ENCODE assay signal across 32 mouse cellular contexts in genomic region chr8:119622555-119622954, GRCm38 (mm10). TPM values are rescaled to one million over a fixed set of nuclear protein-coding genes. Genes with fewer than 3 reads are reported as not detected.
A peak's percentile ranks its signal among the peaks of the same experiment; 100 is the strongest.
DNase-seq lines count a peak whose midpoint lies in the region; ATAC-seq and TF ChIP-seq lines count a peak whose summit lies in the region.
"Had no signal": no experiment of that assay in that cellular context is flagged by ENCODE, and none has a peak within 500 bp of the region (broad histone marks: within the 10 kb centered on the region; RNA-seq: fewer than 3 reads in every experiment).

No protein-coding gene starts in this region.

- peaks cover 42% of the 10 kb centered on the region for H3K4me1 ChIP-seq in embryonic facial prominence, embryonic 10.5 days
- H3K4me1 ChIP-seq in neural tube, embryonic 15.5 days: no peaks in the 10 kb centered on the region
- H3K4me1 ChIP-seq: forebrain, embryonic 13.5 days; forebrain, embryonic 15.5 days had no signal

- ATAC-seq in granulocyte monocyte progenitor cell, adult 5-6 weeks (replicated peaks; ENCODE audit: poor library complexity, severe bottlenecking): peak; percentile 66
- ATAC-seq in erythroid progenitor cell, adult 5-6 weeks (replicated peaks; ENCODE audit: low FRiP score, poor library complexity, severe bottlenecking): no peak
- no peak for ATAC-seq in neural tube, embryonic 15.5 days (ENCODE audit: low FRiP score)
- ATAC-seq: activated CD4-positive, CD25-positive, alpha-beta regulatory T cell, adult 4 months; CD4-positive, CD25-positive, alpha-beta regulatory T cell, adult 4 months; forebrain, embryonic 13.5 days; forebrain, embryonic 15.5 days; forebrain, postnatal 0 days; Patski had no signal

- intact Hi-C loops in gastrocnemius, adult 2 months (cut with DNase I): no loop called here

- no peak for DNase-seq in gastrocnemius, adult 2 months
- no peak for DNase-seq in gastrocnemius, postnatal 25 days
- DNase-seq in R1 (ENCODE audit: low read depth, low spot score): peak; percentile 76
- DNase-seq in embryonic facial prominence, embryonic 10.5 days (ENCODE audit: low spot score): peak; percentile 41
- DNase-seq in cerebellum, postnatal 25 days: no peak
- DNase-seq: adrenal gland, adult 8-10 months; adrenal gland, postnatal 14 days; adrenal gland, postnatal 36 days; B cell, adult 2 months; cerebellum, adult 11-12 months; cerebellum, adult 2 months; cerebellum, adult 9-10 months; cerebellum, postnatal 10 days; cerebellum, postnatal 36 days; embryo, embryonic 11 days; forebrain, postnatal 0 days had no signal

- H3K4me3 ChIP-seq in gastrocnemius, adult 2 months: no peak overlapping the region
- no peak overlapping the region for H3K4me3 ChIP-seq in embryonic facial prominence, embryonic 10.5 days
- no peak overlapping the region for H3K4me3 ChIP-seq in neural tube, embryonic 15.5 days (replicated peaks)
- H3K4me3 ChIP-seq: embryonic facial prominence, embryonic 13.5 days; embryonic facial prominence, embryonic 15.5 days; erythroblast, embryonic 14.5 days; forebrain, embryonic 13.5 days; forebrain, embryonic 15.5 days had no signal

- no peaks in the 10 kb centered on the region for H3K36me3 ChIP-seq in embryonic facial prominence, embryonic 10.5 days (replicated peaks)
- no peaks in the 10 kb centered on the region for H3K36me3 ChIP-seq in neural tube, embryonic 15.5 days
- H3K36me3 ChIP-seq: embryonic facial prominence, embryonic 13.5 days; embryonic facial prominence, embryonic 15.5 days; forebrain, embryonic 15.5 days; G1E had no signal

- no peak overlapping the region for H3K9ac ChIP-seq in neural tube, embryonic 15.5 days (replicated peaks)
- H3K9ac ChIP-seq: embryonic facial prominence, embryonic 13.5 days; embryonic facial prominence, embryonic 15.5 days; forebrain, embryonic 13.5 days; forebrain, embryonic 15.5 days; forebrain, postnatal 0 days had no signal

- H3K4me2 ChIP-seq in neural tube, embryonic 15.5 days: no peak overlapping the region
- H3K4me2 ChIP-seq: embryonic facial prominence, embryonic 13.5 days; embryonic facial prominence, embryonic 15.5 days; forebrain, embryonic 13.5 days; forebrain, embryonic 15.5 days had no signal

- TF ChIP-seq CTCF in gastrocnemius, adult 2 months (IDR thresholded peaks at IDR 0.05): no peak

- peaks cover 11% of the 10 kb centered on the region; the same call in 1 of the 2 replicates for H3K27me3 ChIP-seq in embryonic facial prominence, embryonic 10.5 days (replicated peaks; ENCODE audit: low read depth, poor library complexity, severe bottlenecking)
- no peaks in the 10 kb centered on the region for H3K27me3 ChIP-seq in neural tube, embryonic 15.5 days (replicated peaks)
- H3K27me3 ChIP-seq: embryonic facial prominence, embryonic 13.5 days; embryonic facial prominence, embryonic 15.5 days; forebrain, embryonic 13.5 days; forebrain, embryonic 15.5 days had no signal

- H3K27ac ChIP-seq in gastrocnemius, adult 2 months: peak overlapping the region; percentile 91
- no peak overlapping the region for H3K27ac ChIP-seq in embryonic facial prominence, embryonic 10.5 days (replicated peaks)
- no peak overlapping the region for H3K27ac ChIP-seq in neural tube, embryonic 15.5 days (replicated peaks)
- H3K27ac ChIP-seq: embryonic facial prominence, embryonic 13.5 days; embryonic facial prominence, embryonic 15.5 days; forebrain, embryonic 13.5 days; forebrain, embryonic 15.5 days had no signal

- H3K9me3 ChIP-seq in embryonic facial prominence, embryonic 10.5 days: no peaks in the 10 kb centered on the region
- H3K9me3 ChIP-seq in neural tube, embryonic 15.5 days (replicated peaks): no peaks in the 10 kb centered on the region
- H3K9me3 ChIP-seq: embryonic facial prominence, embryonic 13.5 days; embryonic facial prominence, embryonic 15.5 days; forebrain, embryonic 13.5 days; forebrain, embryonic 15.5 days; G1E had no signal

- WGBS in embryonic facial prominence, embryonic 10.5 days: 46% methylated on average over 4 of the region's 4 CpGs
- 53% methylated on average over 4 of the region's 4 CpGs for WGBS in neural tube, embryonic 15.5 days

RNA-seq across cellular contexts. Expression of gene Adad2, which starts 10.0 kb away (rescaled TPM):
- not detected for total RNA-seq in gastrocnemius, adult 2 months (2021)
- total RNA-seq in gastrocnemius, postnatal 25 days (2021): under 1 TPM in 1 of 2 experiments, not detected in 1; 0.23 TPM
- polyA plus RNA-seq in embryonic facial prominence, embryonic 10.5 days (2016; fragmentation: Nextera tagmentation; extraction: Ambion mirVana): 0.27 TPM in 1 of 2 replicates, not detected in the other
- not detected in 2 replicates for total RNA-seq in granulocyte monocyte progenitor cell, adult 5-6 weeks (2014; fragmentation: Nextera tagmentation)
- not detected in 2 replicates for total RNA-seq in granulocyte monocyte progenitor cell, adult 5-6 weeks (2017)
- not detected in 2 replicates for total RNA-seq in erythroid progenitor cell, adult 5-6 weeks (2015; ENCODE audit: low replicate concordance)
- total RNA-seq in erythroid progenitor cell, adult 5-6 weeks (2017; ENCODE audit: low replicate concordance): not detected in 2 replicates
- 0.10 and 0.11 TPM in 2 replicates for polyA plus RNA-seq in neural tube, embryonic 15.5 days (2015; fragmentation: Nextera tagmentation; extraction: Ambion mirVana)
- total RNA-seq: adrenal gland, adult 18-20 months; adrenal gland, adult 8-10 months; adrenal gland, postnatal 14 days; adrenal gland, postnatal 36 days; CH12.LX; common myeloid progenitor, adult 5-6 weeks; forebrain, postnatal 0 days; G1E had no signal
- polyA plus RNA-seq: activated CD4-positive, CD25-positive, alpha-beta regulatory T cell, adult 4 months; CD4-positive, CD25-positive, alpha-beta regulatory T cell, adult 4 months; embryonic facial prominence, embryonic 13.5 days; erythroblast, embryonic 14.5 days; forebrain, embryonic 11.5 days; forebrain, embryonic 13.5 days; forebrain, embryonic 15.5 days; G1E; Patski had no signal

RNA-seq across cellular contexts. Expression of gene Kcng4, which starts 12.9 kb away (rescaled TPM):
- total RNA-seq in gastrocnemius, adult 2 months (2021): 10 to 100 TPM; 14.1 to 14.3 TPM
- 10 to 100 TPM in 1 of 2 experiments, 1 to 10 TPM in 1; 8.6 to 12.6 TPM for total RNA-seq in gastrocnemius, postnatal 25 days (2021)
- polyA plus RNA-seq in embryonic facial prominence, embryonic 10.5 days (2016; fragmentation: Nextera tagmentation; extraction: Ambion mirVana): 0.22 and 0.47 TPM in 2 replicates
- total RNA-seq in granulocyte monocyte progenitor cell, adult 5-6 weeks (2014; fragmentation: Nextera tagmentation): not detected in 2 replicates
- not detected in 2 replicates for total RNA-seq in granulocyte monocyte progenitor cell, adult 5-6 weeks (2017)
- total RNA-seq in erythroid progenitor cell, adult 5-6 weeks (2015; ENCODE audit: low replicate concordance): not detected in 2 replicates
- total RNA-seq in erythroid progenitor cell, adult 5-6 weeks (2017; ENCODE audit: low replicate concordance): not detected in 2 replicates
- 0.09 and 0.14 TPM in 2 replicates for polyA plus RNA-seq in neural tube, embryonic 15.5 days (2015; fragmentation: Nextera tagmentation; extraction: Ambion mirVana)
- total RNA-seq: CH12.LX; common myeloid progenitor, adult 5-6 weeks had no signal
- polyA plus RNA-seq: activated CD4-positive, CD25-positive, alpha-beta regulatory T cell, adult 4 months; CD4-positive, CD25-positive, alpha-beta regulatory T cell, adult 4 months; erythroblast, embryonic 14.5 days; G1E had no signal

RNA-seq across cellular contexts. Expression of gene Taf1c, which starts 17.5 kb away (rescaled TPM):
- 1 to 10 TPM; 5.2 to 6.6 TPM for total RNA-seq in gastrocnemius, adult 2 months (2021)
- total RNA-seq in gastrocnemius, postnatal 25 days (2021): 1 to 10 TPM; 3.4 to 4.0 TPM
- polyA plus RNA-seq in embryonic facial prominence, embryonic 10.5 days (2016; fragmentation: Nextera tagmentation; extraction: Ambion mirVana): 15.7 and 17.8 TPM in 2 replicates
- total RNA-seq in granulocyte monocyte progenitor cell, adult 5-6 weeks (2014; fragmentation: Nextera tagmentation): 3.0 and 13.8 TPM in 2 replicates
- total RNA-seq in granulocyte monocyte progenitor cell, adult 5-6 weeks (2017): 6.8 and 11.0 TPM in 2 replicates
- total RNA-seq in erythroid progenitor cell, adult 5-6 weeks (2015; ENCODE audit: low replicate concordance): 2.5 and 4.3 TPM in 2 replicates
- total RNA-seq in erythroid progenitor cell, adult 5-6 weeks (2017; ENCODE audit: low replicate concordance): 2.4 and 3.0 TPM in 2 replicates
- 11.8 and 15.0 TPM in 2 replicates for polyA plus RNA-seq in neural tube, embryonic 15.5 days (2015; fragmentation: Nextera tagmentation; extraction: Ambion mirVana)

RNA-seq across cellular contexts. Expression of gene Wfdc1, which starts 43.6 kb away (rescaled TPM):
- 10 to 100 TPM; 96.5 to 98.7 TPM for total RNA-seq in gastrocnemius, adult 2 months (2021)
- total RNA-seq in gastrocnemius, postnatal 25 days (2021): 100 to 1,000 TPM in 1 of 2 experiments, 10 to 100 TPM in 1; 74.0 to 104 TPM
- 3.8 and 4.5 TPM in 2 replicates for polyA plus RNA-seq in embryonic facial prominence, embryonic 10.5 days (2016; fragmentation: Nextera tagmentation; extraction: Ambion mirVana)
- total RNA-seq in granulocyte monocyte progenitor cell, adult 5-6 weeks (2014; fragmentation: Nextera tagmentation): not detected in 2 replicates
- total RNA-seq in granulocyte monocyte progenitor cell, adult 5-6 weeks (2017): not detected in 2 replicates
- not detected in 2 replicates for total RNA-seq in erythroid progenitor cell, adult 5-6 weeks (2015; ENCODE audit: low replicate concordance)
- not detected in 2 replicates for total RNA-seq in erythroid progenitor cell, adult 5-6 weeks (2017; ENCODE audit: low replicate concordance)
- polyA plus RNA-seq in neural tube, embryonic 15.5 days (2015; fragmentation: Nextera tagmentation; extraction: Ambion mirVana): 5.9 and 6.2 TPM in 2 replicates
- total RNA-seq: CH12.LX; common myeloid progenitor, adult 5-6 weeks; G1E had no signal
- polyA plus RNA-seq: activated CD4-positive, CD25-positive, alpha-beta regulatory T cell, adult 4 months; CD4-positive, CD25-positive, alpha-beta regulatory T cell, adult 4 months; erythroblast, embryonic 14.5 days; G1E; Patski had no signal

RNA-seq across cellular contexts. Expression of gene Dnaaf1, which starts 47.5 kb away (rescaled TPM):
- total RNA-seq in gastrocnemius, adult 2 months (2021): not detected
- not detected for total RNA-seq in gastrocnemius, postnatal 25 days (2021)
- polyA plus RNA-seq in embryonic facial prominence, embryonic 10.5 days (2016; fragmentation: Nextera tagmentation; extraction: Ambion mirVana): 0.11 and 0.15 TPM in 2 replicates
- total RNA-seq in granulocyte monocyte progenitor cell, adult 5-6 weeks (2014; fragmentation: Nextera tagmentation): not detected in 2 replicates
- total RNA-seq in granulocyte monocyte progenitor cell, adult 5-6 weeks (2017): 0.13 TPM in 1 of 2 replicates, not detected in the other
- total RNA-seq in erythroid progenitor cell, adult 5-6 weeks (2015; ENCODE audit: low replicate concordance): not detected in 2 replicates
- total RNA-seq in erythroid progenitor cell, adult 5-6 weeks (2017; ENCODE audit: low replicate concordance): not detected in 2 replicates
- polyA plus RNA-seq in neural tube, embryonic 15.5 days (2015; fragmentation: Nextera tagmentation; extraction: Ambion mirVana): 0.20 and 0.45 TPM in 2 replicates
- total RNA-seq: adrenal gland, adult 18-20 months; adrenal gland, adult 8-10 months; adrenal gland, postnatal 14 days; common myeloid progenitor, adult 5-6 weeks; forebrain, postnatal 0 days had no signal
- polyA plus RNA-seq: activated CD4-positive, CD25-positive, alpha-beta regulatory T cell, adult 4 months; CD4-positive, CD25-positive, alpha-beta regulatory T cell, adult 4 months; erythroblast, embryonic 14.5 days; forebrain, embryonic 11.5 days had no signal

Comparison
In these comparisons a context has a peak if more than half of its experiments do, and no peak if none do; other contexts are left out.
1. DNase-seq: peak in R1 (single experiment) and embryonic facial prominence, embryonic 10.5 days (single experiment); none in gastrocnemius, adult 2 months (single experiment), gastrocnemius, postnatal 25 days (single experiment) and cerebellum, postnatal 25 days (0 of 2).
2. RNA of gene Kcng4, which starts 12.9 kb away (total RNA-seq): 14.1 to 14.3 TPM in gastrocnemius, adult 2 months and 8.6 to 12.6 TPM in gastrocnemius, postnatal 25 days; not detected in granulocyte monocyte progenitor cell, adult 5-6 weeks and not detected in erythroid progenitor cell, adult 5-6 weeks; every median in the first group is over 4 times any median in the second.